Mouse (Mus musculus): ENCODE results near the gene Gata2.

GRCm38 (mm10) chr6:88254082-88254481, 60.4 kb downstream of the Gata2 start:
- TF ChIP-seq CTCF (IDR thresholded peaks at IDR 0.05; ENCODE audit: extremely low read depth, insufficient read depth, insufficient read length, insufficient replicate concordance) (no peak), POLR2A (IDR thresholded peaks at IDR 0.05; ENCODE audit: low read depth, low read length) (no peak)

All from spleen, adult 2 months (tissue).